Comparison of ENCODE assay signal across 17 mouse cellular contexts in the genomic region with DNA sequence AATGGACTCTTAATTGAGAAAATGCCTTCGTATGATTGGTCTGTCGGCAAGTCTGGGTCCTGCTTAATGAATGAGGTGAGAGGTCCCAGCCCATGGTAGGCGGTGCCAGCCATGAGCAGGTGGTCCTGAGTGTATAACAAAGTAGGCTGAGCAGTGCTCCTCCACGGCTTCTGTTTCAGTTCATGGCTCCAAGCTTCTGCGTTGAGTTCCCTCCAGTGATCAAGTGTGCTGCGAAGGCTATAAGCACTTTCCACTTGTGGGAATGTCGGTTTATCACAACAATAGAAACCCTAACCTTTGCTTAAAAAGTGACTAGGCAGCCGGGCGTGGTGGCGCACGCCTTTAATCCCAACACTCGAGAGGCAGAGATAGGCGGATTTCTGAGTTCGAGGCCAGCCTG.
DNase-seq lines count a peak whose midpoint lies in the region; ATAC-seq and TF ChIP-seq lines count a peak whose summit lies in the region.
"Had no signal": no experiment of that assay in that cellular context is flagged by ENCODE, and none has a peak within 500 bp of the region (broad histone marks: within the 10 kb centered on the region; RNA-seq: fewer than 3 reads in every experiment).

No protein-coding gene starts in this region.

- no peaks in the 10 kb centered on the region for H3K79me2 ChIP-seq in heart, adult 2 months (replicated peaks; ENCODE audit: control insufficient read depth, insufficient read depth, low read length)

- no peak overlapping the region for H3K4me3 ChIP-seq in heart, adult 2 months
- H3K4me3 ChIP-seq in testis, adult 2 months (ENCODE audit: control insufficient read depth, low read depth, low read length), result peak overlapping the region; percentile 83
- H3K4me3 ChIP-seq in ES-E14 (ENCODE audit: insufficient read depth in 1 of 2, low read depth in 1 of 2, low read length in 2 of 2, poor library complexity in 1 of 2, severe bottlenecking in 1 of 2), result peak overlapping the region in 1 of 2 experiments; percentile 11; a peak in 1 of 4 replicates
- H3K4me3 ChIP-seq: embryonic facial prominence, embryonic 13.5 days; forebrain, embryonic 12.5 days; heart, embryonic 13.5 days; hindbrain, embryonic 12.5 days had no signal

- peak overlapping the region; percentile 46 for H3K27ac ChIP-seq in heart, adult 2 months
- no peak overlapping the region for H3K27ac ChIP-seq in testis, adult 2 months (ENCODE audit: control insufficient read depth, insufficient read depth, low read depth, low read length)
- peak overlapping the region; percentile 76 for H3K27ac ChIP-seq in ES-E14 (ENCODE audit: insufficient read depth, low read depth, low read length, poor library complexity, severe bottlenecking)
- H3K27ac ChIP-seq: embryonic facial prominence, embryonic 13.5 days; forebrain, embryonic 12.5 days; heart, embryonic 13.5 days; hindbrain, embryonic 12.5 days had no signal

- no peak for TF ChIP-seq CTCF in heart, adult 2 months (IDR thresholded peaks at IDR 0.05)
- TF ChIP-seq CTCF in testis, adult 2 months (IDR thresholded peaks at IDR 0.05; ENCODE audit: control insufficient read depth, insufficient read depth, insufficient replicate concordance, low read depth, low read length), result no peak

- H3K9me3 ChIP-seq in ES-E14 (ENCODE audit: control insufficient read depth, insufficient read depth, low read depth, low read length), result no peaks in the 10 kb centered on the region
- H3K9me3 ChIP-seq: embryonic facial prominence, embryonic 13.5 days; forebrain, embryonic 12.5 days; heart, embryonic 13.5 days; hindbrain, embryonic 12.5 days had no signal

- in situ Hi-C loops in ES-E14 (cut with MboI; ENCODE audit: low sequenced_read_pairs in 2 of 2, unreplicated experiment in 2 of 2), result no loop called here

- TF ChIP-seq POLR2A in heart, adult 2 months (IDR thresholded peaks at IDR 0.05; ENCODE audit: insufficient read depth, low read depth, low read length), result no peak
- TF ChIP-seq POLR2A in testis, adult 2 months (IDR thresholded peaks at IDR 0.05; ENCODE audit: control insufficient read depth, low read depth, low read length), result no peak

- no peak overlapping the region for H3K9ac ChIP-seq in heart, adult 2 months (ENCODE audit: low read depth, low read length)
- no peak overlapping the region for H3K9ac ChIP-seq in ES-E14 (ENCODE audit: insufficient read depth, low read depth, low read length, poor library complexity, severe bottlenecking)
- H3K9ac ChIP-seq: embryonic facial prominence, embryonic 13.5 days; forebrain, embryonic 12.5 days; heart, embryonic 13.5 days; hindbrain, embryonic 12.5 days had no signal

- no peak for TF ChIP-seq EP300 in heart, adult 2 months (IDR thresholded peaks at IDR 0.05; ENCODE audit: insufficient read depth, low read depth, low read length)

- no peak for DNase-seq in heart, adult 2 months
- DNase-seq in heart, postnatal 14 days, result no peak
- no peak for DNase-seq in testis, postnatal 14 days (ENCODE audit: low spot score)
- DNase-seq in ES-E14 (ENCODE audit: low read depth, low spot score), result peak; percentile 37
- DNase-seq in layer of hippocampus, postnatal 25 days (ENCODE audit: extremely low spot score in 1 of 2, low spot score in 1 of 2), result no peak
- DNase-seq: adrenal gland, postnatal 14 days; cerebellum, adult 11-12 months; cerebellum, adult 9-10 months; cerebellum, postnatal 36 days; heart, postnatal 4 days had no signal

- ATAC-seq in megakaryocyte, adult 5-6 weeks (ENCODE audit: poor library complexity, severe bottlenecking), result no peak
- ATAC-seq: forebrain, embryonic 16.5 days had no signal

- WGBS in heart, adult 2 months, result 90% methylated on average over 14 of the region's 14 CpGs

- intact Hi-C loops in heart, adult 2 months (cut with DNase I), result no loop called here
- intact Hi-C loops in heart, postnatal 14 days (cut with DNase I), result no loop called here

- no peaks in the 10 kb centered on the region for H3K27me3 ChIP-seq in heart, adult 2 months (ENCODE audit: control insufficient read depth, insufficient read depth, low read length)
- H3K27me3 ChIP-seq in testis, adult 2 months (ENCODE audit: control insufficient read depth, insufficient read depth, low read length), result no peaks in the 10 kb centered on the region
- H3K27me3 ChIP-seq: embryonic facial prominence, embryonic 13.5 days; forebrain, embryonic 12.5 days; heart, embryonic 13.5 days; hindbrain, embryonic 12.5 days had no signal

- no peaks in the 10 kb centered on the region for H3K36me3 ChIP-seq in heart, adult 2 months (ENCODE audit: control insufficient read depth, insufficient read depth, low read length)
- H3K36me3 ChIP-seq in testis, adult 2 months (ENCODE audit: control insufficient read depth, insufficient read depth, low read length), result no peaks in the 10 kb centered on the region
- H3K36me3 ChIP-seq in ES-E14 (ENCODE audit: control insufficient read depth, insufficient read depth, low read length, poor library complexity, severe bottlenecking), result peaks cover 3% of the 10 kb centered on the region; the same call in 1 of the 2 replicates
- H3K36me3 ChIP-seq: embryonic facial prominence, embryonic 13.5 days; forebrain, embryonic 12.5 days; heart, embryonic 13.5 days; hindbrain, embryonic 12.5 days had no signal

- peaks cover 26% of the 10 kb centered on the region for H3K4me1 ChIP-seq in heart, adult 2 months (ENCODE audit: control insufficient read depth, insufficient read depth, low read length)
- no peaks in the 10 kb centered on the region; the same call in none of the 2 replicates for H3K4me1 ChIP-seq in testis, adult 2 months (ENCODE audit: control insufficient read depth, insufficient read depth, low read length)
- H3K4me1 ChIP-seq in ES-E14 (ENCODE audit: control insufficient read depth in 2 of 2, insufficient read depth in 2 of 2, low read length in 2 of 2, poor library complexity in 1 of 2), result peaks cover 7 to 27% of the 10 kb centered on the region in 2 experiments; a peak in 2 of 4 replicates
- H3K4me1 ChIP-seq: embryonic facial prominence, embryonic 13.5 days had no signal

TF ChIP-seq in ES-E14, 5 proteins besides CTCF, POLR2A, EP300 and RAD21:
- TF ChIP-seq HCFC1 (IDR thresholded peaks at IDR 0.05; ENCODE audit: borderline replicate concordance, insufficient read depth, low read length), result no peak
- TF ChIP-seq ZC3H11A (IDR thresholded peaks at IDR 0.05; ENCODE audit: borderline replicate concordance, low read depth, low read length), result no peak
- TF ChIP-seq CHD2 (IDR thresholded peaks at IDR 0.05; ENCODE audit: low read depth, low read length), result no peak
- TF ChIP-seq MAFK (IDR thresholded peaks at IDR 0.05; ENCODE audit: insufficient read depth, low read depth, low read length), result 0 out of 2 replicates have a peak, but pooled peaks have one; percentile 13
